Mouse (Mus musculus) heart, embryonic 12.5 days (tissue): ENCODE data around the gene P2rx1. TPM values are rescaled to one million over a fixed set of nuclear protein-coding genes. Genes with fewer than 3 reads are reported as not detected.

Source experiments
- ATAC-seq: fragments of 200-750 bp; cut with Nextera tagmentation; 2 replicates; pipeline ENCODE4 v1.8.0; 2017; ENCODE audit warnings: moderate TSS enrichment, moderate library complexity; ENCODE audit not compliant: insufficient number of reproducible peaks, low FRiP score
- H3K27ac ChIP-seq: fragments of 300-500 bp; sonication (generic); 2 replicates; pipeline ENCODE4 v1.5.1; 2016; ENCODE audit warnings: mild to moderate bottlenecking, moderate library complexity; ENCODE audit not compliant: poor library complexity, severe bottlenecking
- H3K27me3 ChIP-seq: fragments of 300-500 bp; sonication (generic); replicated peaks from 2 replicates; pipeline ENCODE4 v1.6.1; 2016; ENCODE audit warnings: mild to moderate bottlenecking, moderate library complexity
- H3K36me3 ChIP-seq: fragments of 300-500 bp; sonication (generic); 2 replicates; pipeline ENCODE4 v1.6.1; 2016; ENCODE audit warnings: mild to moderate bottlenecking, moderate library complexity
- H3K4me1 ChIP-seq: fragments of 300-500 bp; sonication (generic); replicated peaks from 2 replicates; pipeline ENCODE4 v1.6.1; 2016; ENCODE audit warnings: mild to moderate bottlenecking
- H3K4me2 ChIP-seq: fragments of 300-500 bp; sonication (generic); 2 replicates; pipeline ENCODE4 v1.6.1; 2016; ENCODE audit warnings: mild to moderate bottlenecking, moderate library complexity
- H3K4me3 ChIP-seq: fragments of 300-500 bp; sonication (generic); 2 replicates; pipeline ENCODE4 v1.5.1; 2016; ENCODE audit warnings: mild to moderate bottlenecking
- H3K9ac ChIP-seq: fragments of 300-500 bp; sonication (generic); 2 replicates; pipeline ENCODE4 v1.6.1; 2016; ENCODE audit warnings: mild to moderate bottlenecking, moderate library complexity
- H3K9me3 ChIP-seq: fragments of 300-500 bp; sonication (generic); replicated peaks from 2 replicates; pipeline ENCODE4 v1.6.1; 2016; ENCODE audit warnings: mild to moderate bottlenecking, moderate library complexity
- WGBS: fragments of 180-500 bp; shearing (Covaris S2); methylation state at CpG from one replicate; pipeline ENCODE4 v1.1.7; 2016; 5-methylcytosine and 5-hydroxymethylcytosine counted together
- polyA plus RNA-seq: library from polyadenylated mRNA; unstranded; fragments of >200 nt; fragmentation: Nextera tagmentation; extraction: Ambion mirVana; gene quantifications from 2 replicates; pipeline ENCODE4 v1.2.1, GENCODE M21; 2016

The P2rx1 gene
- polyA plus RNA-seq, 1 experiment from 2014 or later = 2.2 TPM

GRCm38 (mm10) chr11:72960723-72961071 lies 38.2 kb upstream of the P2rx1 start:
- H3K9me3 ChIP-seq = no peaks in the 10 kb centered on the region
- no peaks in the 10 kb centered on the region for H3K36me3 ChIP-seq
- ATAC-seq = no peak
- H3K4me1 ChIP-seq = peaks cover 36% of the 10 kb centered on the region
- H3K4me3 ChIP-seq = peak overlapping the region; percentile 47
- H3K9ac ChIP-seq = peak overlapping the region; percentile 55; the same call in 1 of the 2 replicates
- H3K27ac ChIP-seq = no peak overlapping the region
- WGBS = 5% methylated on average over 15 of the region's 15 CpGs
- peak overlapping the region; percentile 78 for H3K4me2 ChIP-seq
- peaks cover 47% of the 10 kb centered on the region for H3K27me3 ChIP-seq

- H3K27ac ChIP-seq = no peak within 1 kb of the TSS
- H3K4me3 ChIP-seq = peak within 1 kb of the TSS; percentile 47
- ATAC-seq = no peak
- 3% methylated on average over 70 of the region's 70 CpGs for WGBS
- no peaks in the 10 kb centered on the region for H3K9me3 ChIP-seq
- no peaks in the 10 kb centered on the region for H3K36me3 ChIP-seq
- peaks cover 36% of the 10 kb centered on the region for H3K4me1 ChIP-seq
- peaks cover 51% of the 10 kb centered on the region for H3K27me3 ChIP-seq
- peak within 1 kb of the TSS; percentile 78 for H3K4me2 ChIP-seq
- peak within 1 kb of the TSS; percentile 55; the same call in 1 of the 2 replicates for H3K9ac ChIP-seq
Measured at GRCm38 (mm10) chr11:72961072-72961980, 37.6 kb upstream of the P2rx1 start, which contains the start of gene Atp2a3. Gene Atp2a3 (plus strand): TSS chr11:72961169.

GRCm38 (mm10) chr11:72962378-72962777 lies 36.5 kb upstream of the P2rx1 start:
- Histone ChIP-seq H3K27me3 (peaks cover 51% of the 10 kb centered on the region), H3K27ac (no peak overlapping the region), H3K9me3 (no peaks in the 10 kb centered on the region), H3K4me1 (peaks cover 36% of the 10 kb centered on the region), H3K9ac (no peak overlapping the region), H3K36me3 (no peaks in the 10 kb centered on the region), H3K4me3 (no peak overlapping the region), H3K4me2 (no peak overlapping the region)
- ATAC-seq = no peak
- 84% methylated on average over 2 of the region's 2 CpGs for WGBS

GRCm38 (mm10) chr11:72963058-72963788 lies 35.7 kb upstream of the P2rx1 start:
- WGBS = 29% methylated on average over 7 of the region's 7 CpGs
- 0 out of 2 replicates have a peak, but pooled peaks have one; percentile 22 for ATAC-seq
- Histone ChIP-seq H3K27ac (no peak overlapping the region), H3K9ac (no peak overlapping the region), H3K4me1 (peaks cover 36% of the 10 kb centered on the region), H3K27me3 (peaks cover 51% of the 10 kb centered on the region), H3K4me2 (no peak overlapping the region), H3K9me3 (no peaks in the 10 kb centered on the region), H3K4me3 (no peak overlapping the region), H3K36me3 (no peaks in the 10 kb centered on the region)

- peaks cover 47% of the 10 kb centered on the region for H3K27me3 ChIP-seq
- no peak overlapping the region for H3K9ac ChIP-seq
Measured at GRCm38 (mm10) chr11:72963789-72964294, 35.1 kb upstream of the P2rx1 start.

GRCm38 (mm10) chr11:72974995-72975503 lies 23.9 kb upstream of the P2rx1 start:
- H3K27ac ChIP-seq = no peak overlapping the region
- H3K9ac ChIP-seq = no peak overlapping the region
- peaks cover 63% of the 10 kb centered on the region for H3K27me3 ChIP-seq
- H3K36me3 ChIP-seq = no peaks in the 10 kb centered on the region
- no peak for ATAC-seq
- no peak overlapping the region for H3K4me3 ChIP-seq
- no peaks in the 10 kb centered on the region for H3K4me1 ChIP-seq
- no peak overlapping the region for H3K4me2 ChIP-seq
- no peaks in the 10 kb centered on the region for H3K9me3 ChIP-seq
- WGBS = 76% methylated on average over 13 of the region's 13 CpGs

More at GRCm38 (mm10) chr11:72963789-72964294, 35.1 kb upstream of the P2rx1 start:
- Histone ChIP-seq H3K4me3 (no peak overlapping the region), H3K9me3 (no peaks in the 10 kb centered on the region), H3K36me3 (no peaks in the 10 kb centered on the region), H3K27ac (no peak overlapping the region), H3K4me2 (no peak overlapping the region), H3K4me1 (peaks cover 36% of the 10 kb centered on the region)
- 51% methylated on average over 3 of the region's 3 CpGs for WGBS
- no peak for ATAC-seq

- Histone ChIP-seq H3K4me3 (no peak overlapping the region), H3K27me3 (peaks cover 26% of the 10 kb centered on the region), H3K4me2 (no peak overlapping the region), H3K36me3 (no peaks in the 10 kb centered on the region), H3K27ac (no peak overlapping the region), H3K9ac (no peak overlapping the region), H3K4me1 (peaks cover under 1% of the 10 kb centered on the region), H3K9me3 (no peaks in the 10 kb centered on the region)
- WGBS = 83% methylated on average over 9 of the region's 9 CpGs
- ATAC-seq = no peak
Measured at GRCm38 (mm10) chr11:72982516-72982915, 16.4 kb upstream of the P2rx1 start.

- Histone ChIP-seq H3K27me3 (peaks cover 19% of the 10 kb centered on the region), H3K4me1 (peaks cover 8% of the 10 kb centered on the region), H3K4me2 (no peak overlapping the region), H3K36me3 (no peaks in the 10 kb centered on the region), H3K9me3 (no peaks in the 10 kb centered on the region), H3K4me3 (no peak overlapping the region), H3K27ac (no peak overlapping the region), H3K9ac (no peak overlapping the region)
- WGBS = 47% methylated on average over 5 of the region's 5 CpGs
- ATAC-seq = no peak
Measured at GRCm38 (mm10) chr11:72983283-72983682, 15.6 kb upstream of the P2rx1 start.

GRCm38 (mm10) chr11:72986745-72987144 lies 12.2 kb upstream of the P2rx1 start:
- ATAC-seq = no peak
- 71% methylated on average over 5 of the region's 5 CpGs for WGBS
- no peak overlapping the region for H3K27ac ChIP-seq
- no peaks in the 10 kb centered on the region for H3K9me3 ChIP-seq
- no peak overlapping the region for H3K9ac ChIP-seq
- peaks cover 29% of the 10 kb centered on the region for H3K4me1 ChIP-seq
- H3K27me3 ChIP-seq = 0 out of 2 replicates have a peak, but pooled peaks cover 3% of the 10 kb centered on the region
- no peak overlapping the region for H3K4me2 ChIP-seq
- no peaks in the 10 kb centered on the region for H3K36me3 ChIP-seq
- H3K4me3 ChIP-seq = no peak overlapping the region

- Histone ChIP-seq H3K27me3 (0 out of 2 replicates have a peak, but pooled peaks cover 3% of the 10 kb centered on the region), H3K27ac (no peak overlapping the region), H3K9me3 (no peaks in the 10 kb centered on the region), H3K4me2 (no peak overlapping the region), H3K36me3 (no peaks in the 10 kb centered on the region), H3K9ac (no peak overlapping the region), H3K4me3 (no peak overlapping the region), H3K4me1 (peaks cover 34% of the 10 kb centered on the region)
- 61% methylated on average over 5 of the region's 5 CpGs for WGBS
- no peak for ATAC-seq
Measured at GRCm38 (mm10) chr11:72987234-72987633, 11.7 kb upstream of the P2rx1 start.

GRCm38 (mm10) chr11:72987807-72988206 lies 11.1 kb upstream of the P2rx1 start:
- Histone ChIP-seq H3K4me1 (peaks cover 36% of the 10 kb centered on the region), H3K9me3 (no peaks in the 10 kb centered on the region), H3K4me2 (no peak overlapping the region), H3K36me3 (no peaks in the 10 kb centered on the region), H3K4me3 (no peak overlapping the region), H3K27ac (no peak overlapping the region), H3K9ac (no peak overlapping the region), H3K27me3 (0 out of 2 replicates have a peak, but pooled peaks cover 2% of the 10 kb centered on the region)
- 32% methylated on average over 5 of the region's 5 CpGs for WGBS
- ATAC-seq = no peak
